Mouse (Mus musculus) brain, embryonic 14.5 days (tissue): Measurements from ENCODE around the gene Emilin1. TPM values are rescaled to one million over a fixed set of nuclear protein-coding genes. Genes with fewer than 3 reads are reported as not detected.
A peak's percentile ranks its signal among the peaks of the same experiment; 100 is the strongest.

Source experiments
- DNase-seq: peaks from one replicate; pipeline ENCODE4 v3.0.0-alpha.2; 2011; ENCODE audit warnings: low read depth
- CTCF ChIP-seq: fragments of 200-500 bp; IDR thresholded peaks from 2 replicates; pipeline ENCODE4 v1.5.1; 2012; ENCODE audit warnings: inconsistent platforms, mild to moderate bottlenecking, moderate library complexity, borderline replicate concordance; ENCODE audit not compliant: insufficient read depth, insufficient read length; ENCODE audit errors: extremely low read depth
- POLR2A ChIP-seq: fragments of 200-500 bp; IDR thresholded peaks from 2 replicates; pipeline ENCODE4 v1.6.1; 2012; ENCODE audit warnings: mild to moderate bottlenecking, inconsistent platforms, borderline replicate concordance; ENCODE audit not compliant: poor library complexity, insufficient read depth, insufficient read length, severe bottlenecking; ENCODE audit errors: extremely low read depth
- polyA plus RNA-seq: library from polyadenylated mRNA; depleted of rRNA; stranded (reverse); fragments of >200 nt; gene quantifications from 2 replicates; pipeline ENCODE4 v1.2.3, GENCODE M21; 2012

The Emilin1 gene
- polyA plus RNA-seq, 1 experiment = 23.0 TPM

- TF ChIP-seq POLR2A = no peak
- TF ChIP-seq CTCF = no peak
- no peak for DNase-seq
Observed at GRCm38 (mm10) chr5:30951706-30952105, 38.5 kb downstream of the Emilin1 start.

DNA sequence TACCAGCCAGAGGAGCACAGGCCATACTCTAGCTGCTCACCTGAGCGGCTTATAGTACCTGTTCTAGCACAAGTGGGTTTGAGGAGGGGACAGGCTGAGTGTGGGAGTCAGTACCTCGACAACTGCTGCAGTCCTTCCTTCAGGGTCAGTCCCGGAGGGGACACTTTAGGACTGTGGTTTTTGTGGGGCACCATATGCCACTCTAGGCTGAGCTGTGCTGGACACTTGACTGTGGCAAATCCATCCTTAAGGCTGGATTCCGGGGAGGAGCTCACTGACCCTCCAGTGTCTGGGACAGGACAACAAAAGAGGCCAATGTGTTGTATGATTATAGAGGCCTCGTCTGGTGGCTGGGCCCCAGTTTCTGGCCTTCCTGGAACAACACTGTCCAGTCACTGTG lies 39.3 kb downstream of the Emilin1 start:
- TF ChIP-seq CTCF (no peak), POLR2A (no peak)
- DNase-seq = no peak

DNA sequence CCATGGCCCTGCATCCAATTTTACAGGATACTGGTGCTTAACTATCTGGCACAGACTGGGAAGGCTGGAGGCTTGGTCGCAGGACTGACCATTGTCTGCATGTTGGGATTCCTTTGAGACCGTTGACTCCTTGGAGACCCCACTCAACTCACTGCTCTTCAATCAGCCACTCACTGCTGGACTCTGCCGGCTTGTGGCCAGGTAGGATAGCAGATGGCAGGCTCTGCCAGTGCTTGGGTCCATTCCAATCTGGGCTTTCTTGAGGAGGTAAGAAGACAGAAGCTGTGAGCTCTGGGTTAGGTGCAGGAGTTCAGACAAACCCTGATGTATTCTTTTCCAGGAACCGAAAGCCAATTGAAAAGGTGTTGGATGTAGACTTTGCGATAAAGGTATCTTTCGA lies 40.9 kb downstream of the Emilin1 start:
- no peak for DNase-seq

GRCm38 (mm10) chr5:30954556-30954955 lies 41.4 kb downstream of the Emilin1 start:
- no peak for DNase-seq
- TF ChIP-seq CTCF (no peak), POLR2A (no peak)

More for the DNA sequence above, 40.9 kb downstream of the Emilin1 start:
- TF ChIP-seq CTCF (no peak), POLR2A (no peak)

- TF ChIP-seq POLR2A (no peak), CTCF (no peak)
- DNase-seq = no peak
Observed at GRCm38 (mm10) chr5:30955751-30956150, 42.5 kb downstream of the Emilin1 start.

GRCm38 (mm10) chr5:30957891-30958290 lies 44.7 kb downstream of the Emilin1 start:
- TF ChIP-seq CTCF = no peak
- no peak for TF ChIP-seq POLR2A

GRCm38 (mm10) chr5:30959198-30959854 lies 46.1 kb downstream of the Emilin1 start:
- TF ChIP-seq POLR2A (no peak), CTCF (no peak)
- peak; percentile 8 for DNase-seq

More at GRCm38 (mm10) chr5:30957891-30958290, 44.7 kb downstream of the Emilin1 start:
- no peak for DNase-seq

- TF ChIP-seq CTCF (peak; percentile 5; the same call in 1 of the 2 replicates), POLR2A (peak; percentile 68; the same call in 1 of the 2 replicates)
- peak; percentile 99 for DNase-seq
Observed at GRCm38 (mm10) chr5:30959966-30960501, 46.8 kb downstream of the Emilin1 start, which contains the start of gene Preb. Preb (minus strand) TSS chr5:30960361.

GRCm38 (mm10) chr5:30960814-30961213 lies 47.6 kb downstream of the Emilin1 start:
- TF ChIP-seq POLR2A (no peak), CTCF (no peak)
- no peak for DNase-seq

GRCm38 (mm10) chr5:30961545-30962505 lies 48.6 kb downstream of the Emilin1 start:
- no peak for DNase-seq
- TF ChIP-seq POLR2A = no peak
- no peak for TF ChIP-seq CTCF

DNA sequence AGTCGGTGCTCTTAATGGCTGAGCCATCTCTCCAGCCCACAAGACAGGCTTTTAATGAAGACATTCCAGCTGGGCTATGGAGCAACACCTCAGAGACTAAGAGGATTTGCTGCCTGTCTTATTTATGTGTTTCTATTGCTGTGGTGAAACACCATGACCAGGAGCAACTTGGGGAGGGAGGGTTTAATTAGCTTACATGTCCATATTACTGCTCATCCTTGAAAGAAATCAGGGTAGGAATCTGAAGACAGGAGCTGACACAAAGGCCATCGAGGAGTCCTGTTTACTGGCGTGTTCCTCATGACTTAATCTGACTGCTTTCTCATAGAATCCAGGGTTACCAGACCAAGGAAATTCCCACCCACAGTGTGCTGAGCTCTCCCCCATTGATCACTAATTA lies 50.7 kb downstream of the Emilin1 start:
- TF ChIP-seq POLR2A (no peak), CTCF (no peak)
- DNase-seq = no peak
